Mouse (Mus musculus): Measurements from ENCODE around the gene Syt1.

Gene Syt1

DNA sequence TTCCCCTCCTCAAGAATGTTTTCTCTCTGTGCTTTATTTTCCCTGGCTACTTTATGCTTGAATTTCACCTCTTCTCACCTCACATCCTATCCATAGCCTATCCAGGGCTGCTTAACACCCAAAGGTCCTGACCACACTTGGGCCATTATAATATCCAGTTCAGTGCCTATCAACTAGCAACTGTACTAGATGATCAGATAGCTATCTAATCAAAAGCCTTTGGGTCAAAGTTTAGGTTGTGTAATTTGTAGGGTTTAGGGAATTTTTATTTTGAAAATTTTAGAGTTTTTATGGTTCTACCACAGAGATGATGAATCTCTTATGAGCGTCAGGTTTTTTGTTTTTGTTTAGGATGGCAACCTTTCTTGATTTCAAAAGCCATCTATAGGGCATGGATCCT is 125.0 kb downstream of the Syt1 start:
- DNase-seq (ENCODE audit: low read depth in 2 of 2, low spot score in 2 of 2), result no peak

DNA sequence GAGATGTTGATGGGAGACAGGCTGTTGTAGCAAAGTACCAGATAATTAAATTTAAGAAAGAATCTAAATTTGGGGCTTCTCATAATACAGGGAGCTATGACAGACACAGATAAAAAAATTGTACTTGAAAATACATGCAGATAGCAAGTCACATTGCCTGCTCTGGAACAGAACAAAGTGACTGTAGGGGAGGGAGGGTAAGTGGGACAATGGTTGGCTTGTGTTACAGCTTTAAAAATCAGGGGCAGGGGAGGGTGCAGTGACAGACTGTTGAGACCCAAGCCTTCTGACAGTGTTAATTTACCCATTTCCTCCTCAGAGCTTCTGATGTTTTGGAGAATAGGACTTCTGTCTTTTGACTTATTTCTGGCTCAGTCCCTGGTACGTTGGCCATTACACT is 126.3 kb downstream of the Syt1 start:
- no peak for DNase-seq (ENCODE audit: low read depth in 2 of 2, low spot score in 2 of 2)

DNA sequence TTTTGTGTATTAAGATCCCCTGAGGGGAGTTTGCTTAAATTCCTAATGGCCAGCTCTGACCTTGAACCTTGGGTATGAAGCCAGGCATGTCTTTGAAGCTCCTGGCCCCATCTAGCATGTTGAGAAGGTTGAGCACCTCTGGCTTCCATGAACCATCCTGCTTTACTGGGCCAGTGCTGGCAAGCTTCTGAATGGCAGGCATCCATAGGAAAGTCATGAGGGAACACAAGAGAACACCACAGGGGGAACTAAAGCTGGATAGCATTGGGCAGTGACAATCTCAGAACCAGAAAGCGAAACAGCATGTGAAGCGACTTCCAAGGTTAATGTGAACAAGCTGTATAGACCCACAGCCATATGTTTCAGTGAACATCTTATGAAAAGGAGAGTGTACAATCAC is 130.4 kb downstream of the Syt1 start:
- DNase-seq (ENCODE audit: low read depth in 2 of 2, low spot score in 2 of 2), result no peak

DNA sequence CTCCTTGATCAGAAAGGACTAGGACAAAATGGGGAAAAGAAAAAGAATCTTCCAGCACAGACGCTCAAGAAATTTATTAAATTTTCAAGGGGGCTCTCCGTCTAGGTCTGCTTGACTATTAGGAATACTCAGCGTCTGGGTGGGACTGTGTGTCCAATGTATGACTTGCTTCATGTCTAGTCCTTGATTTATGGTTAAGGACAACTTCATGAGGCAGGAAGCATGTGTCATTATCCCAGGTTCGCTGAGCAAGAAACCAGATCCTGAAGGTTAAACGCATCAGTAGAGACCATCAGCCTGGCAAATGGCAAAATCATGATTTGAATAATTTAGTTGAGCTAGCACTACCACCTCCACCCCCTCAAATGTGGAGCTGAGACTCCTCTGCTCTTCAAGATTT is 135.1 kb downstream of the Syt1 start:
- no peak for DNase-seq (ENCODE audit: low read depth in 2 of 2, low spot score in 2 of 2)

DNA sequence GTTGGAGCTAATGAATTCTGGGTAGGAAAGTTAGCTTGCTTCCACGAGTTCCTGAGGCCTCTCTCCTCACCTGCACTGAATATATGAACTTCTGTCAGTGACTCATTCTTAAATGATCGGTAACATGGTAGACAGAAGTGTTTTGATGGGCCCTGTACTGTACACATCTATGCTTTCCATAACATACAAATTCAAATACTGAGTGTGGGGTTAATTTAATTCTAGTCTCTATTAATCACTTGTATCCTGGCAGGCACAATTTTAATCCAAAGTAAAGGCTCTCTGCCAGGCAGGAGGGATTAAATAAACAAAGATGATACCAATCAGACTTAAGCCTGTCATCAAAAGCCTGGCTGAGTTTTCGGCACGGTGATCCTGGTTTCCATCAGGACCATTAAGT is 136.1 kb downstream of the Syt1 start:
- DNase-seq (ENCODE audit: low read depth in 2 of 2, low spot score in 2 of 2), result no peak

DNA sequence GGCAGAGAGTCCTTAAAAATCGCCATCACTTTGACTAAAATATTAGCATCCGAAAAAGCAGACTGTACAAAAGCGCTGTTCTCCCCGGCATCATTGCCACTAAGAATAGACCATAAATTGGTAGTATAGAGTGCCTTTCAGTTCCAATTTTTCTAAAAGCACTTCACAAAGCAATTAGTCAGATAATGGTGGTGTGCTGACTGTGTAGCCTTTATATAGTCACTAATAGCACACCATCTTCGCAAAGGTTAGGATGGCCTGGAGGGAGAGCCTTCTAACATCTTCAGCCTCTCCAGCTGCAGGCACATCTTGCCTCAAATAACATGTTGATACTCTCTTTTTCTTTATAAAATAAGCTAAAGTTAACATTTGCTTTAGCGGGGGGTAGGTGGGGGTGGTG is 138.4 kb downstream of the Syt1 start:
- no peak for DNase-seq (ENCODE audit: low read depth in 2 of 2, low spot score in 2 of 2)

DNA sequence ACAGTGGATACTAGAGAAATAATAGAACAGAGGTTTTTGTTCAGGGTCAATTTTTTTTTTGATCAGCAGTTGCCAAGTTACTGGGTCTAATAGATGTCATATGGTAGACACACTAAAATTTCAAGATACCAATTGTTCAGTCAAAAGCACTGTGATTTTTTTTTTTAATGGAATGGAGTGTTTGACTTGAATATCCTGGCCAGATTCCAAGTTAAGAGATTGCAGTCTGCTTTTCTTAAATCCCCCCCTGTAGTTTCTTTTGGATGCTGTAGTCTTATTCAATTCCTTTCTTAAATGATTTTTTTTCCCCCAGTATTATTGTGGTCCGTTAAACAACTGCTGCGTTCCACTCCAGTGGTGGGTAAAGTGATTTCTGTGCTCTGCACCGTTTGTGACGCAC is 140.2 kb downstream of the Syt1 start:
- DNase-seq (ENCODE audit: low read depth in 2 of 2, low spot score in 2 of 2), result no peak

DNA sequence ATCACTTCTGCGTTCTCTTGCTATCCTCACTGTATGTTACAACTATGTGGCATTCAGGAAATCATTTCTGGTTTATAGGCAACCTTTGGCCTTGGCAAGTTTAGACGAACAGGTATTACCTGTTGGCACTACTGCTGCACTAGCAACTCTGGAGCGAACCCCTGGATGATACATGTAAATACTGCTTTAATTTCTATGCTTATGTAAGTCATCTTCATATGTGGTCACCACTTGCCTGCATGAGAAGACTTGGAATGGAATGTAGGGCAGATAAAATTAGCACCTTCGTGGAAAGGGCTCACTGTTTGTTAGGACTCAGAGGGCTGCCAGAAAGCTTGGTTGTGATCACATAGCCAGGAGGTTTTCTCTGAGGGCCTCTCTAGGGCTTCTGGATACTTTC is 142.6 kb downstream of the Syt1 start:
- no peak for DNase-seq (ENCODE audit: low read depth in 2 of 2, low spot score in 2 of 2)

DNA sequence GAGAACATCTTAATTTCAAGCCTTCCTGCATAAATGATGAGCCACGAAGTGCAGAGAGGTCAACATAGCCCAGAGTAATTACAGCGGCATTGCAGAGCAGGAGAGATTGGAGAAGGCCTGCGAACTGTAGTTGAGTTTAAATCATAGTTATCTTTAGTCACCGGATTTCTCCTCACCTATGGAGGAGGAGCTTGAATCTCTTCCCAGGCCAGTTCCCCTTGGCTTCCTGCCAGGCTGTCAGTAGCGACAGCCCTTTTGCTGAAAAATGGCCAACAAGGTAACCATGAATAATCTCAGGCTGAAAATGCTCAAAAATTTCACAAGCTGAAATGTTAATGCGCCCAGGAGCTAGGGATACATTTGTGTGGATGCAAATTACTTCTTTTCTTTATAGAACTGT is 143.6 kb downstream of the Syt1 start:
- no peak for DNase-seq (ENCODE audit: low read depth in 2 of 2, low spot score in 2 of 2)

DNA sequence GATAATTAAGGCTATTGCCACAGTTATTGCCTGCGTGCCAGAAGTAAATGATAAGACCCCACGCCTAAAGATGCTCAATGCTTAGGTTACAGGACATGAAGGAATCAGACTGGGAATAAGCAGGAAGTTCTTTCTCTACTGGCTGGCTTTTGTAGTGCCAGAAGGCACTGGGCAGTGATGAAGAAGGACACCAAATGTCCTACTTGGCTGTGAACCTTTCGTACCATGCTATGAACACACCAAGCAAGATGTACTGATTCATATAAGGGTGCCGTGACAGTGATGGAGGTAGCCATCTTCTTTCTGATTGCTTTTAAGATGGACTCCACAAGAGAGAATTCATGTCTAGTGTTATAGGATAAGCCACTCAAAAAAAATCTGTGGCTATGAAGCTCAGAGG is 145.2 kb downstream of the Syt1 start:
- DNase-seq (ENCODE audit: low read depth in 2 of 2, low spot score in 2 of 2), result no peak

DNA sequence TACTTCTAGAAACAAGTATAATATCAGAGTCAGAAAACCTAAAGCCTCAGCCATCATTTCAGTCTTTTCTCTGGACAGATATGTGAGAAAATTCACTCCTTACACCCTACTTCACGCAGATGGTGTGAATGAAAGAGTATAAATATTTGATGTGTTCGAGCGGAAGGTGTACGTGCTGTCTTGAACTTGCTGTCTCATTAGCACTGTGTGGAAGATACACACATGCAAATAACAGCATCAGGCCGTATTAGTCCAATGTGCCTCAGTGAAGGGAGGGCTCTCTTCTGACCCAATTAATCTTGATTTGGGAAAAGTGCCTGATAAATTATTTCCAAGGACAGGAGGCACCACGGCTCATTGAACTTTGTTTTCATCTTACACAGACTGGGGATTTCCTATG is 154.8 kb downstream of the Syt1 start:
- no peak for DNase-seq (ENCODE audit: low read depth in 2 of 2, low spot score in 2 of 2)

DNA sequence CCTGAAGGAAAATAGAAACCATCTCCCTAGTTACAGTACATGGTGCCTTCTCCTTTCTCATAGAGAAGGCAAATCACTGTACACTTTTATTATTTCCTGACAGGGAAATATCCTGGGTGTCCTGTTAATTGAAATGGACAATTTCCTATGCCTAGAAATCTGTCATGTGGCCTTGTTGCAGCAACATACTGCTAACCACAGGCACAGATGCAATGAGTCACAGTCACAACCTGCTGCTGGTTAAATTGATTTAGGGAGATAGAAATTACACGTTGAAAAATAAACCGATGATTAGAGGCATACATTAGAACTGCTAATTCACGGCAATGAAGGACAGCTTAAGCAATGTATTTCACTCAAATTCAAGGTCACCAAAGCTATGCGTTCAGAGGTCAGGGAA is 158.0 kb downstream of the Syt1 start:
- DNase-seq (ENCODE audit: low read depth in 2 of 2, low spot score in 2 of 2), result no peak

DNA sequence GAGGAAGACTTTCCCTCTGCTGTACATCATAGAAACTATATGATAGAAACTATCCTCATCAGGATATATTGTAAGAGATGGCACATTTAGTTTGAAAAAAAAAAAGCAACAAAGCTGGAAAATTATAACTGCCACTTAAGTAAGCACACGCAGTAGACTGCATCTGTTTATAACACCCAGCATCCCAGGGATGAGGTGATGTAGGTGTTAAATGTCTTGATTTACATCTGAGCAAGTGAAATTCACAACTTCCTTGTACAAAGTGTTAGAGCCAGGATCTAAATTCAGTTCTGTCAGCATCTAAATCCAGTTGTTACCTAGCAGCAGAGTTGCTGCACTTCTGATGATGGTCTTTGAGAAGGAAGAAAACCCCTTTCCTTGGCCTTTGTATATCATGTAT is 173.3 kb downstream of the Syt1 start:
- DNase-seq (ENCODE audit: low read depth in 2 of 2, low spot score in 2 of 2), result no peak

DNA sequence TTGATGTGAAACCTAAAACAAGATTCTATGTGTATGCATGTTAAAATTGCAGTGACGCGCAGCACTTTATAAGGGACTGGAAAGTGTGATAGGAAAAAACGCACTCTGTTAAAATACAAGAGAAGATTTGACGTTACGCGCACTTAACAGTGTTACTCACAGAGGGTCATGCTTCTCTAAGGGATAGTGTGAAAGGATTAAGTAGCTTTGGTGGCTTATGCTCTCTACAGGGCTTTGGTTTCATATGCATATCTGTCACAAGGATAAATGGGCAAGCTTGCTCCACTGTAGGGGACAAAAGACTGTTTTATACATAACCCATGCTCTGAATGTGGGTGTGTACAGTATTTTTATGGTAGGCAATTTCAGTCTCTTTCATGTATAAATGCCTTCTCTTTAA is 178.5 kb downstream of the Syt1 start:
- no peak for DNase-seq (ENCODE audit: low read depth in 2 of 2, low spot score in 2 of 2)

DNA sequence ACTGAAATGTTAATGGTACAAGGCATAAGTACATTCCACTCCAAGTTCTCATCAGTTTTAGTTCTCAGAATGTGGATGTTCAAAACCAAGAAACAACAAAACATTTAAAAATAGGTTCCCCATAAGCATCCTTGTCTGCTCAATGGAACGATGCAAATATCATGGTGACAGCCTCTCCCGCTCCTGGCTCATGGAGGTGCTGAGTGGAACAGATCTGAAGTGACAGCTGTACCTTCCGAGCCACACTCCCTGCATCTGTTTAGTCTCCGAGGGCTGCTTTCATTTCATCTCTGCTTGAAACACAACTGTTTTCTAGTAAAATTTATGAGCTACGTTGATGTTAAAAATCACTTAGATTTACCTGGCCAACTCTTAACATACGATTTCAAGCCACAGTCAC is 179.0 kb downstream of the Syt1 start:
- no peak for DNase-seq (ENCODE audit: low read depth in 2 of 2, low spot score in 2 of 2)

DNA sequence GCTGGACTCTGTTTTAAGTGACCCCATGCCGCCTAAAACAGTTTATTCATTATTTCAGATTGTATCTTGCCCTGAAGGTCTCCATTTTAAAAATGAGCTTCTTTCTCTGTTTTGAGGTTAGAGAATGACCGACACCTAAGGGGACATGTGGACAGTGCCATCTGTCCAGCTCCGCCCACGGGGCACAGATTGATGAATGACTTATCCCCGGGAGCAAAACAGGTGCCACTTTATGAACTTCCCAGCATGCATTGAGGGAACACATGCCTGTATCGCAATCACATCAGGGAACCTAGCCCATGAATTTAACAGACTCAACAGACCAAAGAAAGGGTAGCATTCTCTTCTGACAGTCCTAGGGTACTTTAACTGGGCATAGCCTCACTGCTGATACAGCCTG is 188.5 kb downstream of the Syt1 start:
- no peak for DNase-seq (ENCODE audit: low read depth in 2 of 2, low spot score in 2 of 2)

DNA sequence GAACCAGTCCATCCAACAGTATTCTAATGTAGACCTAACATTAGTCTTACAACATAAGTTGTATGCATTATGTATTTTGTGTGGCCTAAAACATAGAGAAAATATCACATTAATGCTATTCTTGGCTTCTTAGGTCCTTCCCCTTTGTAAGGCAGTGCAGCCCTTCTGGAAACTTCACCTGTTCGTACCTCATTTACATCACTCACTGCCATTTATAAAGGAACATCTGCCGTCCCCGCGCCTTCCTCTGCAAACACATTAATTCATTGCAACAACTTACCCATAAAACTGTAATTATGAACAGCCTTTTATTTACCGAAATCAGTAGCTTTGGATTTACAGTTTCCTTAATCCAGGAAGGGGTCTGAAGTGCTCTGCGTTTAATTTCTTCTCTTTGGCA is 195.4 kb downstream of the Syt1 start:
- no peak for DNase-seq (ENCODE audit: low read depth in 2 of 2, low spot score in 2 of 2)

DNA sequence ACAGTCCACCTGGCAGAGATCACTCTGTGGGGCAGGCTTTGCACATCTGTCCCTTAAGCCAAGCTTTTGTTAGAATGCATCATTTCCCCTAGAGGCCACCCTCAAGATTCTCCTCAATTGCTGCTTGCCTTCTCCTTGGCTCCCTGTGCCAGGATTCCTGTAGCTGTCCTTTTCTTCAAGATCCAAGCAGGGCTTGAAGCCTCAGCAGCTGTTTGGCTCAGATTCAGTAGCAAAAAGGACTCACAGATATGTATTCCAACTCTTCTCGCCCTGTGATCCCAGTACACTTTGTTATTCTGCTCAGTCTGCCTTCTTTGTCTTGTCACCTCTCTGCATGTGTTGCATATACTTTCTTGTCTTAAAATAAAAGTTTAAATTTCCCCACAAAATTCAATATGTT is 206.4 kb downstream of the Syt1 start:
- DNase-seq (ENCODE audit: low read depth in 2 of 2, low spot score in 2 of 2), result no peak

DNA sequence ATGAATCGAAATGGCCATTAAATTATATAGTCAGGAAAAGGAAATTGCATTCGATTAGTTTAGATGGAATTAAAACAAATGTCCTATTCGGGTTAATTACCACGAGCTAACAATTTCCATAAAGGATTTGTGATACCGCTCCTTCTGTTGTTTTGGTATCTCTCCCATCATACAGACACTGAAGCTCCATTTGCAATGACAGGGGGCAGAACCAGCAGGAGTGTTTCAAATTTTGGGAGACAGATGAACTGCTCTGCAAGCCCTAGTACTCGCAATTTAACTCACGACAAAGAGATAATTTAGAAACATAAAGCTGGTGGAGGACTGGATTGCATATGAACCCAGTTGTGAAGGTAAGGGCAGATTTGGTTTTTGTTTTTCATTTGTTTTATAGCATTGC is 210.0 kb downstream of the Syt1 start:
- DNase-seq (ENCODE audit: low read depth in 2 of 2, low spot score in 2 of 2), result no peak

DNA sequence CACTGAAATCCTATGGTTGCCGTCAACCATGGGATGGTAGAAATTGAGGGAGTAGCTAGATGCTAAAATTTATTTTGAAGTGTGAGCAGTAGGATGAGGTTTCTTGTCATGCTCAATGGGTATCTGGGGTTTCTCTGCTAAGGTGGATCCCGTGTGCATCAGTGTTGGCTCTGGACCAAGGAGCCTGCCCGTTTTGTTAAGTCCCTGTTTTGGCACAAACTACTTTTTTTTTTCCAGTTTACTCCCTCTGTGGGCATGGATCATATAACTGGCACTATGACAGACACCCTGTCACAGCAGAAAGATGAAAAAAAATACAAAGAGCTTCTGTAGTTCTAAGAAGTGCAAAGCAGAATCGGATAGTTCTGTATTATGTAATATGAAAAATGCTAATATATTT is 212.0 kb downstream of the Syt1 start:
- DNase-seq (ENCODE audit: low read depth in 2 of 2, low spot score in 2 of 2), result no peak

DNA sequence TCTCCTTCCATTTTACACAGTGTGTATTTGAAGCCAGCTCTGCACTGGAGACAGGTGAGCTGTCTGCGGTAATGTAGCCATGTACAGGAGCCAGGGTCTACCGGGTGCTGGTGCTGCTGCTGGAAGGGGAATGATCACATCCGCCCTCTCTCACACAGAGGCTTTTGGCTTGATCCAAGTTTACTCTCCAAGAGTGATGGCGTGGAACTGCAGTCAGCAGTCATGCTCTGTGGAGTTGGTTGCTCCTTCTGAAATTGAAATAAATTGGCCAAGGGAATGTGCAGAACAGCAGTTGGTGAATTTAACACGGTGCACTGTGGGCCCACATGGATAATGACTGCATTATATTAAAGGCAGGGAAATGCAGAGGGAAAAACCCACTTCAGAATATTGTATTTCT is 228.0 kb downstream of the Syt1 start:
- DNase-seq (ENCODE audit: low read depth in 2 of 2, low spot score in 2 of 2), result no peak

DNA sequence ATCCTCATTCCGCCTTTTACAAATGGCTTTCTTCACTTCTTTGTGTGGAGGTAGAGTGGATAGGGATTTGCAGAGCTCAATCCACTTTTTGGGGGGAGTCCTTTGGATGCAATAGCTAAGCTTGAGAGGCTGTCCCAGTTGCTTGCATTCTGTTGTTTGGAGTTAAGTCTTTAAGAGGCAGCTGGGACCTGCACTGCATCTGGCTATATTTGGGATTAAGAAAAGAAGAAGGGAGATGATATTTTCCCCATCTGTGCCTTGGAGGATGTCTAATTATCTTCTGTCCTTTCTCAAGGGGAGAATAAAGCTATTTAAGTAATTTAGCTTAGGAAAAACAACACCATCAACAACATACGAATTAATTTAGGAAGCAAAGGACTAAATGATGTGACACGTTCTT is 230.2 kb downstream of the Syt1 start:
- no peak for DNase-seq (ENCODE audit: low read depth in 2 of 2, low spot score in 2 of 2)

DNA sequence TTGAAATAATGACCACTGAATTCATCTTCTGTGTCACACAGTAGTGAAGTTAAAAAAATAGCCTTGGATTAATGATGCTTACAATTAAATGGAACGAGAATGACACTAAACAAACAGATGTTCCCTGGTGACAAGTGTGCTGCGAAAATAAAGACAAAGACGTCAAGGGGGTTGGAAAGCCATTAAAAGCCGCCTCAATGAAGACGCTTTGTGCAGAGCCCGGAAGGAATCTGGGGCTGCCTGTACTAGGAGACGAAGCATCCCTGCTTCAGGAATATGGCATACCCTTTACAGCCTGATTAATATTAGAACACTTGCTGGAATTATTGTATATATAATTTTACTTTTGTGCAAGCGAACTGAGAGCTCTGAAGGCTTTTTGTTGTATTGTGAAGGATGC is 234.0 kb downstream of the Syt1 start:
- no peak for DNase-seq (ENCODE audit: low read depth in 2 of 2, low spot score in 2 of 2)

DNA sequence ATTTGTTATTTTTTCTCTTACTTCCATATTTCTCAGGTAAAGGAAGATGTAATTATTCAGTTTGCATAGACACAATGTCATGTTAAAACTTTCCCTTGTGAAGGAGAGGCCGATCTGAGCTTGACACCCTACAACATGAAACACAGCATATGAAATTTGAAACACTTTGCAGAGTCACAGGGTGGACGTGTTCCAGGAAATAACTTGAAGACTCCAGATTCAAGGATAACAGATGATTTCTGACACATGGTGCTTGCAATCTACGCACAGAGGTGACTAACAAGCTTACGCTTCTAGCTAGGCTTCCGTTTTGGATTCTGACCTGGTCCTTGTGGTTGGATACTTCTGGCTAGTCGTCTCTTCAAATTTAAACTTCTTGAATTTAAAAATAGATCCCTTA is 239.7 kb downstream of the Syt1 start:
- DNase-seq (ENCODE audit: low read depth in 2 of 2, low spot score in 2 of 2), result no peak

DNA sequence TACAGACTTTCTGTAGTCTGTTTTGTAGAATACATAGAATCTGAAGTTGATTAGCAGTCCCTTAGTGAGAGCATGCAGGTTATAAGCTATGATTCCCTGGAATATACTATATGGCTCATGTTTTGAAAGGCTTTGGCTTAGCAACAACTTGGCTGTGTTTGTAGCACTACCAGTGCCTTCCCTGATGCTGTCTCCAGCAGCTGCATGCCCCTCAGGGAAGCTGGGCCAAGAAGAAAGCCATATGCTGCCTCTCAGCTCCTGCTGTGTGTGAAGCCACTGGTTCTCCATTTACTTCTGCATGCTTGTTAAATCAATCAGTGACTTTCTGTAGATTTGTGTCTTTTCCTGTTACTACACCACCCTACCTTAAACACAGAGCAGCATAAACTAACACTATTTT is 245.2 kb downstream of the Syt1 start:
- DNase-seq (ENCODE audit: low read depth in 2 of 2, low spot score in 2 of 2), result no peak
